Mouse (Mus musculus): ENCODE results near the gene Coro2b. TPM values are rescaled to one million over a fixed set of nuclear protein-coding genes. Genes with fewer than 3 reads are reported as not detected.
A peak's percentile ranks its signal among the peaks of the same experiment; 100 is the strongest.

Gene Coro2b
- polyA plus RNA-seq, 1 experiment from 2014 or later = 9.8 TPM

GRCm38 (mm10) chr9:62534691-62535090 is 2.2 kb downstream of the Coro2b start:
- Histone ChIP-seq H3K9me3 (replicated peaks; ENCODE audit: control insufficient read depth, low read length) (no peaks in the 10 kb centered on the region), H3K4me3 (replicated peaks; ENCODE audit: low read length) (no peak overlapping the region), H3K4me1 (ENCODE audit: control insufficient read depth, insufficient read depth, low read length) (peaks cover 23% of the 10 kb centered on the region), H3K27ac (ENCODE audit: low read length) (no peak overlapping the region), H3K4me2 (ENCODE audit: low read depth, low read length) (no peak overlapping the region), H3K36me3 (ENCODE audit: control insufficient read depth, insufficient read depth, low read length) (no peaks in the 10 kb centered on the region), H3K9ac (ENCODE audit: low read length) (no peak overlapping the region), H3K27me3 (ENCODE audit: control insufficient read depth, insufficient read depth, low read length) (no peaks in the 10 kb centered on the region)
- no peak for ATAC-seq (ENCODE audit: insufficient read depth, low FRiP score)
- WGBS = 89% methylated on average over 7 of the region's 7 CpGs

DNA sequence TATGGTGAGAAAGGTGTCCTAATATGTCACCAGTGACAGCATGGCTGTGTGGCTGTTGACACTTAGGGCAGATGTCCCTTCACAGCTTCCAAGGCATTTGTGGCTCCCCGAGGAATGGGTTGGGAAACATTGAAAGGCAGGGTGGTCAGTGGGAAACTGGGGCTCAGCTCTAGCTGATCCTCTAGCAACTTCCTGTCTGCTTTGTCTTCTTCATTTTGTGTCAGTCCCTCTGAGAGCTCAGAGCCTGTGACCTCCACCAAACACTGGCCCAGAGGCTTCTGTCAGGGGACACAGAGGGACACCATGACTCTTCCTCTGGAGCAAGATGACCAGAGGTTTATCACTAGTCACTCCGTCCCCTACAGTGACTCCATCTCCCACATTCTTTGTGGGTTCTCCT is 2.7 kb downstream of the Coro2b start:
- no peaks in the 10 kb centered on the region for H3K36me3 ChIP-seq (ENCODE audit: control insufficient read depth, insufficient read depth, low read length)
- H3K4me1 ChIP-seq (ENCODE audit: control insufficient read depth, insufficient read depth, low read length) = peaks cover 23% of the 10 kb centered on the region
- H3K9me3 ChIP-seq (replicated peaks; ENCODE audit: control insufficient read depth, low read length) = no peaks in the 10 kb centered on the region
- ATAC-seq (ENCODE audit: insufficient read depth, low FRiP score) = no peak
- no peak overlapping the region for H3K27ac ChIP-seq (ENCODE audit: low read length)
- H3K4me3 ChIP-seq (replicated peaks; ENCODE audit: low read length) = no peak overlapping the region
- H3K27me3 ChIP-seq (ENCODE audit: control insufficient read depth, insufficient read depth, low read length) = no peaks in the 10 kb centered on the region
- WGBS = 84% methylated on average over 2 of the region's 2 CpGs
- no peak overlapping the region for H3K9ac ChIP-seq (ENCODE audit: low read length)
- no peak overlapping the region for H3K4me2 ChIP-seq (ENCODE audit: low read depth, low read length)

- no peak overlapping the region for H3K9ac ChIP-seq (ENCODE audit: low read length)
- peak overlapping the region; percentile 60 for H3K27ac ChIP-seq (ENCODE audit: low read length)
- ATAC-seq (ENCODE audit: insufficient read depth, low FRiP score) = no peak
- H3K4me1 ChIP-seq (ENCODE audit: control insufficient read depth, insufficient read depth, low read length) = peaks cover 23% of the 10 kb centered on the region
- H3K27me3 ChIP-seq (ENCODE audit: control insufficient read depth, insufficient read depth, low read length) = no peaks in the 10 kb centered on the region
- no peaks in the 10 kb centered on the region for H3K36me3 ChIP-seq (ENCODE audit: control insufficient read depth, insufficient read depth, low read length)
- no peak overlapping the region for H3K4me3 ChIP-seq (replicated peaks; ENCODE audit: low read length)
- 71% methylated on average over 11 of the region's 11 CpGs for WGBS
- no peaks in the 10 kb centered on the region for H3K9me3 ChIP-seq (replicated peaks; ENCODE audit: control insufficient read depth, low read length)
- H3K4me2 ChIP-seq (ENCODE audit: low read depth, low read length) = no peak overlapping the region
These were observed 4.0 kb downstream of the Coro2b start for GRCm38 (mm10) chr9:62532876-62533275.

- Histone ChIP-seq H3K27ac (ENCODE audit: low read length) (peak overlapping the region; percentile 60), H3K4me2 (ENCODE audit: low read depth, low read length) (no peak overlapping the region), H3K9ac (ENCODE audit: low read length) (peak overlapping the region; percentile 24; the same call in 1 of the 2 replicates), H3K4me3 (replicated peaks; ENCODE audit: low read length) (no peak overlapping the region), H3K27me3 (ENCODE audit: control insufficient read depth, insufficient read depth, low read length) (no peaks in the 10 kb centered on the region; the same call in 1 of the 2 replicates), H3K9me3 (replicated peaks; ENCODE audit: control insufficient read depth, low read length) (no peaks in the 10 kb centered on the region), H3K36me3 (ENCODE audit: control insufficient read depth, insufficient read depth, low read length) (no peaks in the 10 kb centered on the region), H3K4me1 (ENCODE audit: control insufficient read depth, insufficient read depth, low read length) (peaks cover 22% of the 10 kb centered on the region)
- WGBS = 42% methylated on average over 12 of the region's 12 CpGs
- peak; percentile 66 for ATAC-seq (ENCODE audit: insufficient read depth, low FRiP score)
These were observed 5.2 kb downstream of the Coro2b start for GRCm38 (mm10) chr9:62531459-62532275.

- H3K9me3 ChIP-seq (replicated peaks; ENCODE audit: control insufficient read depth, low read length) = no peaks in the 10 kb centered on the region
- no peaks in the 10 kb centered on the region for H3K36me3 ChIP-seq (ENCODE audit: control insufficient read depth, insufficient read depth, low read length)
- H3K27ac ChIP-seq (ENCODE audit: low read length) = no peak overlapping the region
- ATAC-seq (ENCODE audit: insufficient read depth, low FRiP score) = no peak
- H3K27me3 ChIP-seq (ENCODE audit: control insufficient read depth, insufficient read depth, low read length) = no peaks in the 10 kb centered on the region; the same call in 1 of the 2 replicates
- no peak overlapping the region for H3K4me3 ChIP-seq (replicated peaks; ENCODE audit: low read length)
- peaks cover 44% of the 10 kb centered on the region for H3K4me1 ChIP-seq (ENCODE audit: control insufficient read depth, insufficient read depth, low read length)
- no peak overlapping the region for H3K4me2 ChIP-seq (ENCODE audit: low read depth, low read length)
- H3K9ac ChIP-seq (ENCODE audit: low read length) = no peak overlapping the region
- 77% methylated on average over 11 of the region's 11 CpGs for WGBS
These were observed 8.3 kb downstream of the Coro2b start for GRCm38 (mm10) chr9:62528527-62528926.

GRCm38 (mm10) chr9:62526858-62527257 is 10.0 kb downstream of the Coro2b start:
- Histone ChIP-seq H3K4me3 (replicated peaks; ENCODE audit: low read length) (no peak overlapping the region), H3K9ac (ENCODE audit: low read length) (no peak overlapping the region), H3K4me2 (ENCODE audit: low read depth, low read length) (no peak overlapping the region), H3K4me1 (ENCODE audit: control insufficient read depth, insufficient read depth, low read length) (peaks cover 50% of the 10 kb centered on the region), H3K27ac (ENCODE audit: low read length) (peak overlapping the region; percentile 10; the same call in 1 of the 2 replicates), H3K27me3 (ENCODE audit: control insufficient read depth, insufficient read depth, low read length) (peaks cover 3% of the 10 kb centered on the region; the same call in 1 of the 2 replicates), H3K36me3 (ENCODE audit: control insufficient read depth, insufficient read depth, low read length) (no peaks in the 10 kb centered on the region), H3K9me3 (replicated peaks; ENCODE audit: control insufficient read depth, low read length) (no peaks in the 10 kb centered on the region)
- WGBS = 68% methylated on average over 8 of the region's 8 CpGs
- no peak for ATAC-seq (ENCODE audit: insufficient read depth, low FRiP score)

DNA sequence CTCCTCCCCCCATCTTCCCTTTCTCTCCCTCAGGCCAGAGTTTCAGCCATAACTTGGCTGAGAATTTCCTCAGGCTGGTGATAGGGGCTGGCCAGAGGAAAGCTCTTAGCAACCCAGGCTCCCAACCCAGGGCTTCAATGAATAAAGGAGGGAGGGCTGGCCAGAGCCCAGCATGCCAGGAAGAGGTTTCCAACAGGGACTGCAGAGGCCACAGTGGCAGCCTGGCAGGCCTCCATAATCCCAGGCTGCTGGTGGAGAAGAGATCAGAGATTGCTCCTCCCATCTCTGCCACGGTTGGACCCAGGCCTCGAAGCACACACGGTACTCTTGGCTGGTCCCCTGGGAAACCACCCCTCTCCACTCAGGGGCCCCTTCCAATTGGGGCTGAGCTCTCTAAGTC is 10.4 kb downstream of the Coro2b start:
- Histone ChIP-seq H3K4me1 (ENCODE audit: control insufficient read depth, insufficient read depth, low read length) (peaks cover 50% of the 10 kb centered on the region), H3K4me2 (ENCODE audit: low read depth, low read length) (no peak overlapping the region), H3K27me3 (ENCODE audit: control insufficient read depth, insufficient read depth, low read length) (peaks cover 3% of the 10 kb centered on the region; the same call in 1 of the 2 replicates), H3K27ac (ENCODE audit: low read length) (peak overlapping the region; percentile 10; the same call in 1 of the 2 replicates), H3K4me3 (replicated peaks; ENCODE audit: low read length) (no peak overlapping the region), H3K9ac (ENCODE audit: low read length) (no peak overlapping the region), H3K9me3 (replicated peaks; ENCODE audit: control insufficient read depth, low read length) (no peaks in the 10 kb centered on the region), H3K36me3 (ENCODE audit: control insufficient read depth, insufficient read depth, low read length) (no peaks in the 10 kb centered on the region)
- ATAC-seq (ENCODE audit: insufficient read depth, low FRiP score) = peak; percentile 71; the same call in 1 of the 2 replicates
- WGBS = 41% methylated on average over 3 of the region's 3 CpGs

DNA sequence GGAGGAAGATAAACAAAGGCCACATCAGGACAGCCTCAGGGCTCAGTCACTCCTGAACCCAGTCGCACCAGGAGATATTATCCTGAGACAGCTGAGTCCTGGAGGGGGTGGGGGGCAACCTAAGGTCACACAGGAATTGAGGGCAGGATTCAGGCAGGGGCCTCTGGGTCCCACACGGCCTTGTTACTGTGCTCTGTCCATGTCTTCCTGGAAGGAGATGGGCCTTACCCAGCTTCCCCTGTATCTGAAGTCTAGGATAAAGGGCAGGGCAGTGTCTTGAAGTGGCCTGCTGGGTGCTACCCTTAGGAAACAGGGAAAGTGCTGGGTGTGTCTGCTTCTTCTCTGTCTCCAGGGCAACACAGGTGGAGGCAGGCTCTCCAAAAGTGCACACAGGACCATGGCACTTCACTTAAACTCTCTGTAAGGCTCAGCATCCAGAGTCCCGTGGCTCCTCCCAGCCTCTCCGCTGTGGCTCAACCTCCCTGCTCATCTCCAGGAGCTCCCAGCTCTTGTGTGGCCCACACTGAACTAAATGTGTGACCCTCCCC is 12.0 kb downstream of the Coro2b start:
- Histone ChIP-seq H3K36me3 (ENCODE audit: control insufficient read depth, insufficient read depth, low read length) (no peaks in the 10 kb centered on the region), H3K9me3 (replicated peaks; ENCODE audit: control insufficient read depth, low read length) (no peaks in the 10 kb centered on the region), H3K4me3 (replicated peaks; ENCODE audit: low read length) (no peak overlapping the region), H3K27ac (ENCODE audit: low read length) (no peak overlapping the region), H3K4me1 (ENCODE audit: control insufficient read depth, insufficient read depth, low read length) (peaks cover 50% of the 10 kb centered on the region), H3K27me3 (ENCODE audit: control insufficient read depth, insufficient read depth, low read length) (peaks cover 3% of the 10 kb centered on the region; the same call in 1 of the 2 replicates), H3K4me2 (ENCODE audit: low read depth, low read length) (no peak overlapping the region), H3K9ac (ENCODE audit: low read length) (no peak overlapping the region)
- 62% methylated on average over 4 of the region's 4 CpGs for WGBS
- no peak for ATAC-seq (ENCODE audit: insufficient read depth, low FRiP score)

GRCm38 (mm10) chr9:62522791-62523471 is 13.9 kb downstream of the Coro2b start:
- H3K27me3 ChIP-seq (ENCODE audit: control insufficient read depth, insufficient read depth, low read length) = peaks cover 3% of the 10 kb centered on the region; the same call in 1 of the 2 replicates
- WGBS = 23% methylated on average over 15 of the region's 15 CpGs
- no peak overlapping the region for H3K9ac ChIP-seq (ENCODE audit: low read length)
- ATAC-seq (ENCODE audit: insufficient read depth, low FRiP score) = no peak; the same call in 1 of the 2 replicates
- H3K9me3 ChIP-seq (replicated peaks; ENCODE audit: control insufficient read depth, low read length) = no peaks in the 10 kb centered on the region
- peaks cover 50% of the 10 kb centered on the region for H3K4me1 ChIP-seq (ENCODE audit: control insufficient read depth, insufficient read depth, low read length)
- no peak overlapping the region for H3K4me3 ChIP-seq (replicated peaks; ENCODE audit: low read length)
- peak overlapping the region; percentile 3; the same call in 1 of the 2 replicates for H3K4me2 ChIP-seq (ENCODE audit: low read depth, low read length)
- peak overlapping the region; percentile 58 for H3K27ac ChIP-seq (ENCODE audit: low read length)
- H3K36me3 ChIP-seq (ENCODE audit: control insufficient read depth, insufficient read depth, low read length) = no peaks in the 10 kb centered on the region

All from stomach, embryonic 16.5 days (tissue).